Mouse (Mus musculus): ENCODE data around the gene Laptm5.

DNA sequence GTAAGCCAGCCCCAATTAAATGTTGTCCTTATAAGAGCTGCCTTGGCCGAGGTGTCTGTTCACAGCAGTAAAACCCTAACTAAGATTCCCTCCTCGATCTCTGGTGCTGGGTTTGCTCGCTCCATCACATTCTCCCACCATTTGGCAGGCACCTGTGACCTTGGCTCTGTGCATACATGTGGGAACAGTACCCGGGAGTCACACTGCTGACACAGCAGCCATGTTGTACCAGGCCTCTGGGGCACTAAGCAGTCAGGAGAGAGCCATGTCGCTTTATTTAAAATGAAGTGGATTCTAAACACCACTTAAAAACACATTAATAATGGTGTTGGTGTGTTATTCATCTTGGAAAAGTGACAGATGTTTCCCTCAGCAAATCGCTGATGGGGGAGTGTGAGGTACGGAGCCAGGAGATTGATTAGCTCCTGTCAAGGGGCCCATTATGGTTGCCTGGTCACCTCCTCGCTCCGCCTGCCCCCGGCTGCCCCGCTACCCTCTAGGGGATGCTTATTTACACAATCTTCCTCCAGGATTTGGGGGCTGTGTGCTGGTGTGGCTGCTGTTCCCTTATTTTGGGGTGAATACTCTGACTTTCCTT lies 25.7 kb upstream of the Laptm5 start:
- TF ChIP-seq POLR2A (IDR thresholded peaks at IDR 0.05; ENCODE audit: borderline replicate concordance, extremely low read depth, insufficient read depth, insufficient read length, poor library complexity, severe bottlenecking) (no peak), CTCF (IDR thresholded peaks at IDR 0.05; ENCODE audit: borderline replicate concordance, extremely low read depth, insufficient read depth, insufficient read length) (no peak)

All from brain, embryonic 14.5 days (tissue).